Mouse (Mus musculus) 3T3-L1 (cell line): ENCODE measurements at regions not wholly inside any gene's neighbourhood (a gene's known extent, or its start where the extent isn't known, plus 50 kb on each side); places are given as distances from the start of the nearest gene placed in this dataset.

Source experiments
- DNase-seq: peaks from one replicate; pipeline ENCODE4 v3.0.0-alpha.2; 2015; ENCODE audit warnings: low read depth, low spot score

- peak; percentile 90 for DNase-seq
These were observed 298.3 kb upstream of the Gm21798 start for GRCm38 (mm10) chr15:64519207-64519628.

DNA sequence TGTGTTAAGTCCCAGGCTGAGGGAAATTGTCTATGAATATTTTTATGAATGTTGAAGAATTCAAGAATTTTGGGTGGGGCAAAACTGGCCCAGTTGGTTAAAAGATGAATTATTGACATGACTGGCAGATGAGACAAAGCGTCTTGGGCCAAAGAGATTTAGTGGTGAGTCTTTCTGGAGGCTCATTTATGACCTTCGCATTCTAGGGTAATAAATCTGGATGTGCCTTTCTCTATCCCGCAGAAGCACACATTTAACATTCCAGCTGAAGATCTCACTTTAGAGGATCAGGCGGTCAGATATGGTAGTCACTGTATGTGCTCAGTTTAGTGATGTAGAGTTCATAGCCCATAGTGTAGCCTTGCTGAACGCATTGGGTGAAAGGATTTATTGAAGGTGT is 296.9 kb upstream of the Gm21798 start:
- peak; percentile 82 for DNase-seq

DNA sequence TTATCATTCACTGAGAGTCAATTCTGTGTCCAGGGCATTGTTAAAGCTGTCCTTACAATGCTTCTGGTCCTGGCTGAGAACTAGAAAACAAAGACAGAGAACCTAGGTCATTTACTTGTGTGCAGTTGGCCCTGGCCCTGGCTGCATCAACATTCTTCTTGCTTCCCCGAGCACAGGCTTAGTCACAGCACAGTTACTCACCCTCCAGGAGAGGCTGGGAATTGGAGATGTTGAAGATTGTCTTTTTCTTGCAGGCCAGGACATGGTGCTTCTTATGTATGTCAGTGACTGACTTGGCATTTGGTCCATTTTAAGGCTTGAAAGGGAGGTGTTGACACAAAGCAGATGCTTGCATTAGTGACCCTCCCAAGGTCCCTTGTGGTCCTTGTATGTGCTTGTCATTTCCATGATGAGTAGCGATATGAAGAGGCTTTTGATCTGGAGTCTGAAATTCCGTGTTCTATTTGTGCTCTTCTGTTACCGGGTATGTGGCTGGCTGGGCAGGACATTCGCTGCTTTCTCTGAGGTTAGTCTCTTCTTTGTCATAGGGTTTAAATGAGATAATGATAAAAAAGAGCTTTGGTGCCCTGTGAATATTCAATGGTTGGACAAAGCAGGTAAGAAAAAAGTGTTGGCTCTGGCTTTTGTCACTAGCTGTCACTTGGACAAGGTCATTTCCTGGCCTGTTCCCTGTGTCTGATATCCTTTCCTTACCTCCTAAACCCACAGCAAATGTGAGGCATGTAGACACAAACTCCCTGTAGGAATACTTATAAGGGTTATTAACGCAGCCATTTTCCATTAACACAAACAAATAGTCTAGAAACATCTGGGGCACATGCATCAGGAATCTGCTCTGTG is 285.0 kb upstream of the Gm21798 start:
- peak; percentile 79 for DNase-seq

DNA sequence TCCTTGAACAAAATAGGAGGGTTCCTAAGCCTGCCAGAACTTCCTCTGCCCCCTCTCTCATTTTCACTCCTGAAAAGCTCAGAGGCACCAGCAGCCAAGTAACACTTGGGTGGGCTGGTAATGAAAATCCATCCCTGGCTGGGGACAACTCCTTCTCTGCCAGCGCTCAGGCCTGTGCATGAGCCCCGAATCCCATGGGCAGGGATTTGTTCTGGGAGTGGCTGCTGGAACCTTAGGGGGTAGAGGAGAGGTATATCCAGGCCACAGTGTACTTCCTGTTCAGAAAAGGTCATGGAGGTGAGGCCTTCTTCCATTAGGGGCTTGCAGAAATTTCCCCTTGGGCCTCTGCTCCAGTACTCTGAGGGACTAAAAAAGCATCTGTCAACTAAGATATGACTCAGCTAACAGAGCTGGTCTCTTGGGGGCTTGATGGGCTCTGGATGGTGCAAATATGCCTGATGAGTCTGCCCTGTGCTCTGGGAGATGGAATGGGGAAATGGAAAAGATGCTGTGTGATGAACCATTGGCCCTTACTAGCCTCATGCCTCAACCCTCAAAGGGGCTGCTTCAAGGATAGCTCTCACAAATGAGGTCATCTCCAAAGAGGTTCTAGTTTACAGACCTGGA is 284.2 kb upstream of the Gm21798 start:
- DNase-seq = peak; percentile 86

- DNase-seq = peak; percentile 60
These were observed 283.3 kb upstream of the Gm21798 start for GRCm38 (mm10) chr15:64534166-64534565.

- DNase-seq = peak; percentile 65
These were observed 282.3 kb upstream of the Gm21798 start for GRCm38 (mm10) chr15:64535160-64535559.

DNA sequence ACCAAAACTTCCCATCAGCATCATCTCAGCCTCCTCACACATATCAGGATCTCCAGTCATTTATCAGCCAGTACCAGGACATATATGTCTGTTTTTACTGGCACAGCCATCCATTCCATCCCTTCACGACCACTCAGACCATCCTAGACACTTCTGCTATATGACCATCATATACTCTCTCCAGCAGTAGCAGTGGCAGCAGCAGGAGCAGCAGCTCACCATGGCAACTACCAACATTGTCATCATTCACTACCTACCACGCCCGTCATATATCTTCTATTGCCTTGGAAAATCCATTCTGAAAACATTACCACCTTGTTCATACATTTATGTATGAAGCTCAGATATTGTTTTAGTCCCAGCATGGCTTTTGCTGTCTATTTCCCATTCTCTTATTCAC is 276.1 kb upstream of the Gm21798 start:
- no peak for DNase-seq

DNA sequence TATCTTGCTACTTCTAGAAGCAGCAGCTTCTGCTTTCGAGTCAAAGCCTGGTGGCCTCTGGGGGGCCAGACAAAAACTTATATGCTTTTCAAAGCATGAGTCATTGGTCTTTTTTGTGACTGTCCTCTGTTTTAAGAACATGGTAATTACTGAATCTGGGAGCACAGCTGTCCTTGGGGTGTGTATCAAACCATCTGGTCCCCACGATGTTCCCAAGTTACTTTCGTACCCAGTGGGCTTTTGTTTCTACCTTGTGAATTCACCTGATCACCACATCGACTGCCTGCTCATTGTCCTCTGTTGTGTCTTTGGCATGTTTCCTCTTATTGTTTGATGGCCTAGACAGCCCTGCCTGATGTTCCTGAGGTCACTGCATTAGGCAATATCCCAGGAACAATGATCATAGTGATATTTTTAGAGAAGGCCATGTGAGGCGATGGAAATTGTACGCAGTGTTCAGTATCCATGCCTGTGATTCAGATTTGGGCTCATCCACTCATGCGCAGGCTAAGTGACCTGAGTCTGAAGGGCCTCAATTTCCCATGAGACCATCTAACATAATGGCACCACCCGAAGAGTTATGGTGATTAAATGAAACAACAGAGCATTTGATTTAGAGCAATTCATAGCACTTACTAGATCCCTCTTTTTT is 275.1 kb upstream of the Gm21798 start:
- peak; percentile 29 for DNase-seq

DNA sequence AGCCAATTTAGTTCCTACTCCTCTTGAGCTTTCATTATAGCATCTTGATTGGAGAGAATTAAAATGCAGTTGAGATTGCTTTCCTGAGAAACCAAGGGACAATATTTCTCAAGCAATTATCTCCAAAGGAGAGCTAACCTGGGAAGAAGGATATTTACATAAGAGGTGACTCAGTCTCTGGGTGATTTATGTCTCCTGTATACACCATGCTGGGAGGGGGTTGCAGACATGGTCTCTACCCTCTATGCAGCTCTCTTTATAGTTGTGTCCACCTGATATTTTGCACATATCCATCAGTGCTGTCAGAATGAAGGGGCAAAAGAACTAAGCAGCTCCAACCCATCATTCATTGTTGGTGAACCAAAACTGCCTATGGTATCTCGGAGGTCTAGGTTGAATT is 274.6 kb upstream of the Gm21798 start:
- no peak for DNase-seq

DNA sequence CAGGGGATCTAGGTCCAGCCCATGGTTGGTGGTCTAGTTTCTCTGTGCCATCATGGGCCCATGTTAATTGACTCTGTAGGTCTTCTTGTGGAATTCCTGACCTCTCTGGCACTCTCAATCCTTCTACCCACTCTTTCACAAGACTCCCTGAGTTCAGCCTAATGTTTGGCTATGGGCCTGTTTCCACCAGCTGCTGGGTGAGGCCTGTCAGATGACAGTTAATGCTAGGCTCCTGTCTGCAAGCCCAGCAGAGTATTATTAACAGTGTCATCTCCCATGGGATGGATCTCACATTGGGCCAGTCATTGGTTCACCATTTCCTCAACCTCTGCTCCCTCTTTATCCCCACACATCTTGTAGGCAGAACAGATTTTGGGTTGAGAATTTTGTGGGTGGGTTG is 271.5 kb upstream of the Gm21798 start:
- peak; percentile 63 for DNase-seq

- DNase-seq = peak; percentile 27
These were observed 260.0 kb upstream of the Gm21798 start for GRCm38 (mm10) chr15:64557540-64557939.

DNA sequence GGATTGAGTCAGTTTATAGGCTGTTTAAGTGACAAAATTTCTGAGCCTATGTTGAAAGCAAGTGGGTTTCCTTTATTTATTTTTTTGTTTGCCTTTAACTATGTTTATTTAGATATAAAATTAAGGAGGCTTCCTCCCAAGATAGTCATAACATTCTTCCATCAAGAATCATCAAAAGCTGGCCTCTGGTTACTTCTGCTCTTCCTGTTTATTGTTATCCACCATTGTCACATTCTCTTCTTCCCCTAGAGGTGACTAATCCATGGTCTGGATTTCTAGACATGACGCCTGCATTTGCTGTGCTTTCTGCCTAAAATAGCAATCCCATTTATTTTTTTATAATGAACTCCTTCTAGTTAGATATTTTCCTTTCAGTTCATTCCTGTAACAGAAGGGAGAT is 259.3 kb upstream of the Gm21798 start:
- peak; percentile 69 for DNase-seq

- DNase-seq = peak; percentile 47
These were observed 254.9 kb upstream of the Gm21798 start for GRCm38 (mm10) chr15:64562431-64563111.

- DNase-seq = no peak
These were observed 252.8 kb upstream of the Gm21798 start for GRCm38 (mm10) chr15:64564703-64565102.

DNA sequence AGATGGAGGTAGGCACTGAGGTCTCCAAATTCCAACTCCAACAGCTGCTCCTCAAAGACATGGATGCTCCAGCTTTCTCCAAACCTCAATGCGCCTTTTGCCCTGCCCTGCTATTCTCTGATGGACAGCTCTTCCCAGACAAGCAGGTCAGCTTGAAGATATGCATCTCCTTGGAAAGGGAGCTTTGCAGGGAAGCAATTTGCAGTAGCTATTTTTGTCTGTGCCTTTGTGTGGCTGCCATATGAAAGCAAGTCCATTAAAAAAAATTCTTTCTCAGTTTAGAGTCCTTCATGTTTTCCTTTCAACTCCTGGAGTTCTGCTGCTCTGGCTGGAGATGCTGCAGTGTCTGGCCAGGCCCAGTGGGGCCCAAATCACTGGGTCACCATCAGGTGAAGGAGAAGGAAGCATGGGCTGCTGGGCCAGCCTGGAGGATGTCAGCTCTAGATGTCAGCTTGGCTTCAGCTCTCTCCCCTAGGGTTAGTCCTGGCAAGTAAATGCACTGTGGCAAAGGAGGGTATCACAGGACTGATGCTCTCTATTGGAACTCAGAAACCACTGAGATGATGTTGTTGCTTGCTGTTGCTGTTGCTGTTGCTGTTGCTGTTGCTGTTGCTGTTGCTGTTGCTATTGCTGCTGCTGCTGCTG is 240.5 kb upstream of the Gm21798 start:
- DNase-seq = no peak

GRCm38 (mm10) chr15:64578991-64579390 is 238.5 kb upstream of the Gm21798 start:
- DNase-seq = no peak

- DNase-seq = no peak
These were observed 237.0 kb upstream of the Gm21798 start for GRCm38 (mm10) chr15:64580481-64580880.

GRCm38 (mm10) chr15:64581046-64581445 is 236.4 kb upstream of the Gm21798 start:
- DNase-seq = no peak

DNA sequence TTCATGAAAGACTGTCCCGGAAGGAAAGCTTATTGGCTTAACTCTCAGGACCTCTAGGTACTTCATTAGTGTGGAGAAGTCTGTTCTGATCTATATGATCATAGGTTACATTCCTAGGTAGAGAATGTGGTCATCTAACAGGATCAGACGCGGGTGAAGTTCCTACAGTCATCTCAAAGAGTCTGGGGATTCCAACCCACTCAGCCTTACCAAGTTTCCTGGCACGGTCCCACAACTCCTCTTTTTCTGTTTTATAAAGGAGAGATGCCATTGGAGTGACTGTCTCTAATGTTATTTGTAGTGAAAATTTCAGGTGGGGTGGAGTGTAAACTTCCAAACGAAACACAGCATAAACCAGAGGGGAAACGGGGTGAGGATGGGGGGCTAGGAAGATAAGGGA is 233.4 kb upstream of the Gm21798 start:
- DNase-seq = no peak

- DNase-seq = no peak
These were observed 230.7 kb upstream of the Gm21798 start for GRCm38 (mm10) chr15:64586776-64587175.

DNA sequence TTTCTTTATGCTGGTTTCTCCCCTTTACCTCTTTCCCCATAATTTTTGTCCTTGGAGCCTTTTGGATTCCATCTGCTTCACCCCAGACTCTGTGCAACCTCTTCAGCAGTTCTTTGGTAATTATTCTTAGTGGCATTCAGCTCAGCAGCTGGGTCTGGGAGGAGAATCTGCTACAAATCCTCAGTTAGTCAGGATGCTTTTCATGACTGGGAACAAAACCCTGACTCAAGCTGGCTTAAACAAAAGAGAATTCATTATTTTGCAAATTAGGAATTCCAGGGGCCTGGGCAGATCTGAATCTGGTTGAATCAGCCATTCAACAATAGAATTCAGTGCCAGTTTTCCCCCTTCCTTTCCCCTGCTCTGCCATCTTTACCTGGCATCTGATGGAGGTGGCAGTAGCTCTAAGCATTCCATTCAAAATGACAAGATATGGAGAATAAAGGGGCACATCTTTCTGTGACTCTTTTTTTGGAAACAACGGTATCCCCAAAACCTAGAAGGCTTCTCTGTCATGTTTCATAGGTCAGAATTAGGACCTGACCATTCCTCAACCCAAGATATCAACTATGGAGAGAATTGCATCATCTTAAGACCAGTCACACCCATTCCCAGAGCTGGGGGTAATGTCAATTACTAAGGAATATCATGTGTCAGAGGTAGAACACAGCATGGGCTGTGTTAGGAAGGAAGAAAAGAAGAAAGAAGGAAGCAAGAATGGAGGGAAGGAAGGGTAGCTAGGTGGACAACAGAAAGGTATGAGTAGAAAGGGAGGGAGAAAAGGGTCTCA is 227.2 kb upstream of the Gm21798 start:
- DNase-seq = peak; percentile 21
